Mouse (Mus musculus) bone marrow, adult 2 months (tissue): ENCODE results near the gene Ece1.

ENCODE experiments used
- CTCF ChIP-seq: fragments of 200-500 bp; IDR thresholded peaks from 2 replicates; pipeline ENCODE4 v1.5.1; 2011; ENCODE audit warnings: low read length, control low read depth; ENCODE audit not compliant: control insufficient read depth, insufficient read depth
- POLR2A ChIP-seq: fragments of 200-500 bp; IDR thresholded peaks from 2 replicates; pipeline ENCODE4 v1.6.1; 2011; ENCODE audit warnings: low read depth, mild to moderate bottlenecking, control low read depth, low read length, borderline replicate concordance; ENCODE audit not compliant: control insufficient read depth

GRCm38 (mm10) chr4:137993821-137994561, 132.0 kb downstream of the Ece1 start:
- TF ChIP-seq POLR2A (no peak), CTCF (no peak)
